Mouse (Mus musculus) hindbrain, embryonic 15.5 days (tissue): ENCODE measurements at regions not wholly inside any gene's neighbourhood (a gene's known extent, or its start where the extent isn't known, plus 50 kb on each side); places are given as distances from the start of the nearest gene placed in this dataset.

Experiments used
- ATAC-seq: fragments of 200-750 bp; cut with Nextera tagmentation; 2 replicates; pipeline ENCODE4 v1.8.0; 2017; ENCODE audit warnings: low read depth, moderate number of reproducible peaks, moderate TSS enrichment; ENCODE audit not compliant: low FRiP score
- H3K27ac ChIP-seq: fragments of 300-500 bp; sonication (generic); replicated peaks from 2 replicates; pipeline ENCODE4 v1.5.1; 2015; ENCODE audit warnings: mild to moderate bottlenecking, inconsistent platforms
- H3K27me3 ChIP-seq: fragments of 300-500 bp; sonication (generic); 2 replicates; pipeline ENCODE4 v1.6.1; 2015; ENCODE audit warnings: control low read depth, inconsistent platforms
- H3K36me3 ChIP-seq: fragments of 300-500 bp; sonication (generic); 2 replicates; pipeline ENCODE4 v1.6.1; 2015; ENCODE audit warnings: control low read depth, inconsistent platforms
- H3K4me1 ChIP-seq: fragments of 300-500 bp; sonication (generic); replicated peaks from 2 replicates; pipeline ENCODE4 v1.6.1; 2015; ENCODE audit warnings: control low read depth, inconsistent platforms
- H3K4me2 ChIP-seq: fragments of 300-500 bp; sonication (generic); 2 replicates; pipeline ENCODE4 v1.6.1; 2015; ENCODE audit warnings: moderate library complexity, mild to moderate bottlenecking, inconsistent platforms
- H3K4me3 ChIP-seq: fragments of 300-500 bp; sonication (generic); 2 replicates; pipeline ENCODE4 v1.5.1; 2015; ENCODE audit warnings: mild to moderate bottlenecking, inconsistent platforms
- H3K9ac ChIP-seq: fragments of 300-500 bp; sonication (generic); 2 replicates; pipeline ENCODE4 v1.6.1; 2015; ENCODE audit warnings: inconsistent platforms
- H3K9me3 ChIP-seq: fragments of 300-500 bp; sonication (generic); 2 replicates; pipeline ENCODE4 v1.6.1; 2016; ENCODE audit warnings: control low read depth, inconsistent platforms
- WGBS: fragments of 180-500 bp; shearing (Covaris S2); methylation state at CpG from one replicate; pipeline ENCODE4 v1.1.7; 2015; 5-methylcytosine and 5-hydroxymethylcytosine counted together

DNA sequence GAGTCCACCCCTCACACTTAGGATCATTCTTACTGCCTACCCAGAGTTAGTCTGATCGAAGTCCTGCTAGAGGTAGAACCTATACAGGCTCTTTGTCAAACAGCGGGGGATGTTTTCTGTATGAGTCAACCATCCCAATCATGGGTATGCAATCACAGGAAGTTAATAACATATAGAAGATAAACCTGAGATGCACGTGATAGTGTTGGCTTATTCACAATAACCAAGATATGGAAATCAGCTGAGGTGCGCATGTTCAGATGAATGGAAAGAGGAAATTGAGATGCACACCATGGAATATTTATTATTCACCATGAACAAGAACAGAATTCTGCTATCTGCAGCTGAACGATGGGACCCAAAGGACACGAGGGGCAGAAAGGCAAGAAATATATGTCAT, 146.7 kb upstream of the Tgfbr2 start:
- H3K9ac ChIP-seq: no peak overlapping the region
- WGBS: 92% methylated on average over 6 of the region's 6 CpGs
- no peak overlapping the region for H3K4me3 ChIP-seq
- H3K27ac ChIP-seq: no peak overlapping the region
- no peak for ATAC-seq
- no peak overlapping the region for H3K4me2 ChIP-seq
- H3K36me3 ChIP-seq: no peaks in the 10 kb centered on the region
- H3K4me1 ChIP-seq: 0 out of 2 replicates have a peak, but pooled peaks cover 3% of the 10 kb centered on the region
- no peaks in the 10 kb centered on the region for H3K27me3 ChIP-seq
- H3K9me3 ChIP-seq: no peaks in the 10 kb centered on the region

DNA sequence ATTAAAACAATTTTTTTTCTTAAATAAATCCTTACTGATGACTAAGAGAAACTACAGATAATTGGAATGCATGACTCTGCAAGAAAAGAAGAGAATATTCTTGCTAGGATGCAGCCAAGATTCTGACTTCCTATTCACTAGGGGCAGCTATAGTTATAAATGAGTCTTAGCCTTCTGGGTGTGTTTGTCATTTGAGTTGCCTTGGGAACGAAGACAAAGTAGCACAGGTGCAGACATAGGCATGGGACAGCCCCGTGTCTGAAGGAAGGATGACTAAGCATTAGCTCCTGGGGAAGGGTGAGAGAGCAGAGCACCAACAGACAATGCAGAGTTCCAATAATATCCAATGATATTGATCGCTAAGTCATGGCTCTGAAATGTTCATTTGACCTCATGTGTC, 144.3 kb upstream of the Tgfbr2 start:
- Histone ChIP-seq H3K9ac (no peak overlapping the region), H3K4me3 (no peak overlapping the region), H3K27ac (no peak overlapping the region), H3K9me3 (no peaks in the 10 kb centered on the region), H3K4me1 (0 out of 2 replicates have a peak, but pooled peaks cover 3% of the 10 kb centered on the region), H3K27me3 (no peaks in the 10 kb centered on the region), H3K36me3 (no peaks in the 10 kb centered on the region), H3K4me2 (no peak overlapping the region)
- ATAC-seq: no peak
- WGBS: 75% methylated on average over 3 of the region's 3 CpGs

DNA sequence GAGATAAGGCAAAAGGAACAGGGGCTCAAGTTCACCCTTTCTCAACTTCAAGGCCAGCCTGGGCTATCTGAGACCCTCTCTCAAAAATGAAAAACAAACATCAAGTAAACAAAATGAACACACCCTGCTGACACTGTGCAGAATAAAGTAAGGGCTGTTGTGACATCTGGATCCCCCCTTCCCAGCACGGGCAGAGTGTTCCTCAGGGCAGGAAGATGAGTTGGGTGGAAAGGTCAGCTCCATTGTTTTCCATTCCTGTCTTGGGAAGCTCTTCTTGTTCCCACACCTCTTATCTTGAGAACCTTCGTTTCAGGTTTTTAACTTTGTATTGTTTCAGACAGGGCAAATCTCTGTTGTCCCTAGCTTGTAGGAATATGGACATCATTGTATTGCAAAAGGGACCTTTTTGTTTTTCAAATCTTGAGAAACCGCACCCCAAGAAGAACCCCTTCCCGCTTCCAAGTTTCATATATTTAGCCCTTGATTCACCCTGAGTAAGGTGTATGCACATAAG, 141.5 kb upstream of the Tgfbr2 start:
- H3K27me3 ChIP-seq: no peaks in the 10 kb centered on the region
- no peaks in the 10 kb centered on the region for H3K36me3 ChIP-seq
- no peak overlapping the region for H3K27ac ChIP-seq
- 87% methylated on average over 4 of the region's 4 CpGs for WGBS
- no peak overlapping the region for H3K4me2 ChIP-seq
- H3K9ac ChIP-seq: no peak overlapping the region
- no peak overlapping the region for H3K4me3 ChIP-seq
- no peaks in the 10 kb centered on the region for H3K9me3 ChIP-seq
- H3K4me1 ChIP-seq: no peaks in the 10 kb centered on the region
- ATAC-seq: no peak

DNA sequence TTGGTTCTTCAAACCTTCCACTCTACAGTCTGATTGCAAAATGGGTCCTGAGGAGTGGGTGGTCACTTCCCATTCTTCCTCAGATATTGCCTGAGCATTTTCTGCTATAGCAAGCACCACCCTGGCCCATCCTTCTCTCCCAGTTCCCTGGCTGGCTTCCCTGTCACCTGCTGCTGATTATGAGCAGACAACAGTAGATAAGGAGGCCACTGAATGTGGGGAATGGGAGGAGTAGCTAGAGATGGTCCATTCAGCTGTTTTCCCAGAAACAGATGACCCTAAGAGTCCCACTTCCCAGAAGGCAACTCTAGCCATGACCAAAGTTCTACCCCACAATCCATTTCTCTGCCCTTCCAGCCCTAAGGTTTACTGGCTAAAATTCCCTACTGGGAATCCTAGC, 139.6 kb upstream of the Tgfbr2 start:
- H3K9me3 ChIP-seq: no peaks in the 10 kb centered on the region
- H3K27me3 ChIP-seq: no peaks in the 10 kb centered on the region
- no peaks in the 10 kb centered on the region for H3K36me3 ChIP-seq
- H3K27ac ChIP-seq: no peak overlapping the region
- H3K4me1 ChIP-seq: no peaks in the 10 kb centered on the region
- H3K4me2 ChIP-seq: no peak overlapping the region
- H3K4me3 ChIP-seq: no peak overlapping the region
- no peak overlapping the region for H3K9ac ChIP-seq
- ATAC-seq: no peak

GRCm38 (mm10) chr9:116313932-116314790, 139.0 kb upstream of the Tgfbr2 start:
- ATAC-seq: no peak
- Histone ChIP-seq H3K4me2 (no peak overlapping the region), H3K27ac (no peak overlapping the region), H3K9me3 (no peaks in the 10 kb centered on the region), H3K27me3 (no peaks in the 10 kb centered on the region), H3K4me3 (no peak overlapping the region), H3K9ac (no peak overlapping the region), H3K4me1 (no peaks in the 10 kb centered on the region), H3K36me3 (no peaks in the 10 kb centered on the region)
- WGBS: 81% methylated on average over 14 of the region's 14 CpGs

GRCm38 (mm10) chr9:116311364-116311763, 136.2 kb upstream of the Tgfbr2 start:
- H3K4me2 ChIP-seq: no peak overlapping the region
- no peaks in the 10 kb centered on the region for H3K36me3 ChIP-seq
- no peaks in the 10 kb centered on the region for H3K27me3 ChIP-seq
- no peaks in the 10 kb centered on the region for H3K4me1 ChIP-seq
- no peak overlapping the region for H3K9ac ChIP-seq
- no peak overlapping the region for H3K4me3 ChIP-seq
- H3K27ac ChIP-seq: no peak overlapping the region
- no peak for ATAC-seq
- WGBS: 79% methylated on average over 3 of the region's 3 CpGs
- H3K9me3 ChIP-seq: no peaks in the 10 kb centered on the region

DNA sequence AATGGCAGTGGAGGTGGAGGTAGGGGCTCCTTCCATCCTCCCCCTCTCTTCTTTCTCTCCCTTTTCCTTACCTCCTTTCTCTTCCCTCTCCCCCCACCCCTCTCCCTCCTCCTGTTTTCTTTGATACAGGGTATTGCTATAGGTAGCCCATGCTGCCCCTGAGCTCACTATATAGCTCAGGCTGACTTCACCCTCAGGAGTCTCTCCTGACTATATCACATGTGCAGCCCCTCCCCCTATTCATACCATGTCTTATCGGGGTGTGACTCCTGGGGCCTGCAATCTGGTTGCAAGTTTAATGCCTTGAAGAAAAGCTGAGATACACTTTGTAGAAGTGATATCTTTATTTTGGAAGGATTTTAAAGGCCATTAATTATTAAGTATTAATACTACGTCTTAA, 126.4 kb upstream of the Tgfbr2 start:
- Histone ChIP-seq H3K36me3 (no peaks in the 10 kb centered on the region), H3K9ac (no peak overlapping the region), H3K4me3 (no peak overlapping the region), H3K27ac (no peak overlapping the region), H3K9me3 (no peaks in the 10 kb centered on the region), H3K4me2 (no peak overlapping the region), H3K27me3 (no peaks in the 10 kb centered on the region), H3K4me1 (no peaks in the 10 kb centered on the region)
- 73% methylated on average over 2 of the region's 2 CpGs for WGBS
- ATAC-seq: no peak

DNA sequence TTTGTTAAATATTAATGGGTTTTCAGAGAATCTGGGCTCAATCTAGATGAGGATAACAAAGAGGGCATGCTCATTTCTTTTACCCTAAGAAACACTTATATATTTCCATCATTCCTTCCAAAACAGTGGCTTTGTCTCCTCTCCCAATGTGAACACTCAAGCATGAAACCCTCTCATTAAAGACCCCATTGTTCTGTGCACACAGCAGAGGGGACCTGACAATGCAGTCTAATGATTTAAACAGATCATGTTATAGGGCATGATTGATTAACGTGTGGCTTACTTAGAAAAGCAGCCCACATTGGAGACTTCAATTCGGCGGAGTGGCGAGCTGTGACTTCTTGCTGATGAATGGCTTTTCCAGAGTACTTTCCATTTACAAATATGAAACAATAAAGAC, 123.6 kb upstream of the Tgfbr2 start:
- Histone ChIP-seq H3K4me2 (no peak overlapping the region), H3K27me3 (no peaks in the 10 kb centered on the region), H3K4me1 (no peaks in the 10 kb centered on the region), H3K27ac (no peak overlapping the region), H3K36me3 (no peaks in the 10 kb centered on the region), H3K4me3 (no peak overlapping the region), H3K9me3 (no peaks in the 10 kb centered on the region), H3K9ac (no peak overlapping the region)
- WGBS: 16% methylated on average over 4 of the region's 4 CpGs
- no peak for ATAC-seq

DNA sequence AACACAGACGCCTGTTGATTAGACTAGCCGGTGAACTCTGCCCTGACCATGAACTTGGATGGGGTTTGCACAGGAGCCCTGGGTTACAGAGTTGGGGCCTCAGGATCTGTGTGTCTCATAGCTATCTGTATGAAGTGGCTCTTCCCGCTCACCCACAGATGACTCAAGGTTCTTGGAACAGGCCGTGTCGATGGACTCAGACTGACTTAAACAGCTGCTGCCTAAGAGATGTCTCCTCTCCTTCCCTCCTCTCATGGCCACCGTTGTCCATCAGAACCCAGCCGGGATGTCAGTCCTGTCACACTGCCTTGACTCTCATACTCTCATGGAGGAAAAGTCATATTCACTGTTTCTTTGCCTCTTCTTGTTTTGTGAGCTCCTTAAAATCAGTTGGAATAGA, 121.2 kb upstream of the Tgfbr2 start:
- Histone ChIP-seq H3K4me2 (no peak overlapping the region), H3K9ac (no peak overlapping the region), H3K27ac (no peak overlapping the region), H3K4me3 (no peak overlapping the region), H3K36me3 (no peaks in the 10 kb centered on the region), H3K9me3 (no peaks in the 10 kb centered on the region), H3K27me3 (no peaks in the 10 kb centered on the region), H3K4me1 (no peaks in the 10 kb centered on the region)
- no peak for ATAC-seq
- 89% methylated on average over 7 of the region's 7 CpGs for WGBS

- Histone ChIP-seq H3K4me1 (no peaks in the 10 kb centered on the region), H3K9me3 (no peaks in the 10 kb centered on the region), H3K4me3 (no peak overlapping the region), H3K36me3 (no peaks in the 10 kb centered on the region), H3K27me3 (no peaks in the 10 kb centered on the region), H3K9ac (no peak overlapping the region), H3K27ac (no peak overlapping the region), H3K4me2 (no peak overlapping the region)
- 90% methylated on average over 3 of the region's 3 CpGs for WGBS
- ATAC-seq: no peak
Measured at GRCm38 (mm10) chr9:116294073-116294472, 118.9 kb upstream of the Tgfbr2 start.

DNA sequence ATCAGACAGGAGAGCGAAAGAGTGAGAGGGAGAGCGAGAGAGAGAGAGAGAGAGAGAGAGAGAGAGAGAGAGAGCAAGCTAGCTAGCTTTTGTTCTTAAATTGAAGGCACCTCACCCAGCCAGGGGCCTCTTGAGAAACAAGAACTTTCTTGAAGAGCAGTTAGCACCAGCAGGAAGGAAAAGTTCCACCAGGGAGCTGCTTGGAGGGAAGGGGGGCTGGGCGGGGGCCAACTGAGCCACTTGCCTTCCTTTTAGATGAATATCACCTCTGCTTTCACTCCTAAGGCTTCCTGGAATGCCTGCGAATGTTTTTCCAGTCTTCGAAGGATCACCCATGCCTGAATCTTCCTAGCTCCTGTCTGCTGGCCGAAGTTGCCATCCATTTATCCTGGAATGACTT, 118.0 kb upstream of the Tgfbr2 start:
- H3K9me3 ChIP-seq: no peaks in the 10 kb centered on the region
- no peak overlapping the region for H3K4me2 ChIP-seq
- H3K4me3 ChIP-seq: no peak overlapping the region
- H3K4me1 ChIP-seq: no peaks in the 10 kb centered on the region
- H3K27me3 ChIP-seq: no peaks in the 10 kb centered on the region
- H3K27ac ChIP-seq: no peak overlapping the region
- H3K36me3 ChIP-seq: no peaks in the 10 kb centered on the region
- no peak for ATAC-seq
- WGBS: 92% methylated on average over 6 of the region's 6 CpGs
- H3K9ac ChIP-seq: no peak overlapping the region

- H3K4me3 ChIP-seq: no peak overlapping the region
- ATAC-seq: no peak
- no peak overlapping the region for H3K9ac ChIP-seq
- H3K27ac ChIP-seq: no peak overlapping the region
- H3K4me1 ChIP-seq: no peaks in the 10 kb centered on the region
- no peaks in the 10 kb centered on the region for H3K36me3 ChIP-seq
- H3K27me3 ChIP-seq: no peaks in the 10 kb centered on the region
- no peaks in the 10 kb centered on the region for H3K9me3 ChIP-seq
- 92% methylated on average over 3 of the region's 3 CpGs for WGBS
- H3K4me2 ChIP-seq: no peak overlapping the region
Measured at GRCm38 (mm10) chr9:116291624-116292023, 116.5 kb upstream of the Tgfbr2 start.

DNA sequence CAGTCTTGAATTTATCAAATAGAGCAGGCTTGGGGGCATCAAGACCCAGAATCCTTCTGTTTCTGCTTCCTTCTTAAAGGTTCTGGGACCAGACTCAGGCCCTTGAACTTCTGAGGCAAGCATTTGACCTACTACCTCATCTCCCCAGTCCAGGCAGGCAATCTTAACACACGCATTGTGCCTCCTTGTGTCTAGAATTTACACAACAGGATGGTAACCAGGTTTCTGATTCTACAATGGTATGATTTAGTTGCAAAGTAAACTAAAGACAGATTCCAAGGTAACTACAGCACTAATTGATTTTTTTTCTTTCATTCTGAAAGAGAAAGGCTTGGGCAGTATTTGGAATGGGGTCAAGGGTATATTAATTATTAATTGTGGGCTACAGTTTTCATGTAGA, 115.7 kb upstream of the Tgfbr2 start:
- no peaks in the 10 kb centered on the region for H3K4me1 ChIP-seq
- no peaks in the 10 kb centered on the region for H3K27me3 ChIP-seq
- H3K9me3 ChIP-seq: no peaks in the 10 kb centered on the region
- H3K4me2 ChIP-seq: no peak overlapping the region
- no peak overlapping the region for H3K27ac ChIP-seq
- H3K4me3 ChIP-seq: no peak overlapping the region
- WGBS: 83% methylated on average over 1 of the region's 1 CpGs
- ATAC-seq: no peak
- no peaks in the 10 kb centered on the region for H3K36me3 ChIP-seq
- no peak overlapping the region for H3K9ac ChIP-seq
